Mouse (Mus musculus) retina, adult 2 months (tissue): Measurements from ENCODE around the gene Pax2.

Experiments used
- DNase-seq: peaks from one replicate; pipeline ENCODE4 v3.0.0-alpha.2; 2012; ENCODE audit warnings: low read depth, low spot score

Pax2 gene

DNA sequence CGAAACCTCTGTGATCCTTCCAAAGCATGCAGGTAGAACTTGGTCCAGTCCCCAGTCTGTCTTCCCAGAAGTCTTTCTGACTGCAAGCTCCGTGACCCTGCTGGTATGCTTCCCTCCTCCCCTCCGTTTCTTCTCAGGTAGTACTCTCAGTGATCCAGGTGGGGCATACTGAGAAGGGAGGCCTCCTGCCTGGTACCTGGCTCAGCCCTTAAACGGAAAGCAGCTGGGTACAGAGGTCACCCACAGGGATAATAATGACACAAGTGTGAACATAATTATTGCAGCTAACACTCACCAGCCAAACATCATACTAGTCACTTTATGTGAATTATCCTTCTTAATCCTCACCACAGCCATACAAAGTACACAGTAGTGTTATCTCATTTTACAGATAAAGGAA is 28.5 kb downstream of the Pax2 start:
- no peak for DNase-seq

DNA sequence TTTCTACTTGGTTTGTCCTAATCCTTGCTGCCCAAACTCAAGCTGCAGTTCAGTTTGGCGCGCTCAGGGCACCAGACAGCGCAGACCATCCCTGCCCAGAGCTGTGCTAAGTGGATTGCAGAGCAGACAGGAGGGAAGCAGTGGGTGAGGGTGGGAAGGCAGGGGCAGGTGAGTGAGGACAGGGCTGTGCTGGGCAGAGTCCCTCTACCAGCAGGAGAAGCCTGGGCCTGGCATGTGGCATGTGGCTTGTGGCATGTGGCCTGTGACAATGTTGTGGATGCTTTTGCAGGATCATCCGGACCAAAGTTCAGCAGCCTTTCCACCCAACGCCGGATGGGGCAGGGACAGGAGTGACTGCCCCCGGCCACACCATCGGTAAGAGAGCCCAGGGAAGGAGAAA is 32.6 kb downstream of the Pax2 start:
- no peak for DNase-seq

DNA sequence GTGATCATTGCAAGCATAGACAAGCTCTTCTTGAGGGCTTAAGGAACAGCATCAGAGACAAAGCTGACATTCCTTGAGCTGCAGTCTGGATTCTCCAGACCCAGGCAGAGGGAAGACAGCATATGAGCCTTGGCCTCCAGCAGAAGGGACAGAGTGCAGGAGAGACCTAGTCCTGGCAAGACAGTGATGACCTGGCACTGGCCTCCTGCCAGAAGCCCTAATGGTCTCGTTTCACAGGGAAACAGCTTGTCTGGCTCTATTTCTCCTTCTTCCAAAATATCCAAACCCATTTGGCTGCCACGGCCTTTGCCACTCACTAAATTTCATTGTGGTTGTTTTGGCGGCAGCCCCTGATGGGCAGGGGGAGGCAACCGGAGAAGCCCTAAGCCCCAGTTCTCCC is 36.1 kb downstream of the Pax2 start:
- DNase-seq: no peak

DNA sequence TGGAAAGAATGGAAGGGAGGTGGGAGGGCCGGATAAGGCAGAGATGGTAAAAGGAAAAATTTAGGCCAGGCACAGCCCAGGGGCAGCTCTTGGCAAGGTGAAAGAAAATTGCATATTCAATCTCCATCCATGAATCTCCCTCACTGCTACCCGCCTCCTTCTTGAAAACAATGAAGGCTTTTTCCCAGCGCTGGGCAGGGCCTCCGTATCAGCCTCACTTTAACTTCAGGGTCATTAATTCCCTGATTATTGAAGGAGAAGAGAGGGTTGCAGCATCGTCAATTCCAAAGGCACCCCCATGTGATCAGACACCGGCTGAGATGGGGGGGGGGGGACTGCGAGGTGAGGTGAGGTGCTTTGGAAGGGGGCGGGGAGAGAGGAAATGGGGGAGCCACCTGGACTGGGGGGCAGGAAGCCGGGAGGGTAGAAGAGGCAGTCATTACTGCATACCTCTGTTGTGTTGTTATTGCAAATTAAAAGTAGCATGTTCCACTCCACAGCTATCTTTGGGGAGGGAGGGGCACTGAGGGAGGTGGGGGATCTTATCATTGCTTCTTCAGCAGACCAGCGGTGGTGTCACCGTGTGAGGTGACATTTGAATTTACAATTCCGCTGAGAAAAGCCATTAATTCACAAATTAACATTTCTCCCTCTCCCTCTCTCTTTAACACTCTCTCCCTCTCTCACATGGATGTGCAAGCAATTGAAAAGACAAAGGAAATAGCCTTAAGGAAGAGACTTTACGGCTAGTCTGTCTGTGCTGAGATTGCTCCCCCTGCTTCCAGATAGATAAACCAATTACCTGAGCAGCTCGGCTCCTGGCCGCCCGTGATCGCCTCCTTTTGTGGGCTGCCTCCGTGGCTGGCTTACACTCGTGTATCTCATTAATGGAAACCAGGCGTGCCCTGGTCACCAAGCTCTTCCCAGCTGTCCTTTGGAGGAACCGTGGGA is 41.5 kb downstream of the Pax2 start:
- no peak for DNase-seq

DNA sequence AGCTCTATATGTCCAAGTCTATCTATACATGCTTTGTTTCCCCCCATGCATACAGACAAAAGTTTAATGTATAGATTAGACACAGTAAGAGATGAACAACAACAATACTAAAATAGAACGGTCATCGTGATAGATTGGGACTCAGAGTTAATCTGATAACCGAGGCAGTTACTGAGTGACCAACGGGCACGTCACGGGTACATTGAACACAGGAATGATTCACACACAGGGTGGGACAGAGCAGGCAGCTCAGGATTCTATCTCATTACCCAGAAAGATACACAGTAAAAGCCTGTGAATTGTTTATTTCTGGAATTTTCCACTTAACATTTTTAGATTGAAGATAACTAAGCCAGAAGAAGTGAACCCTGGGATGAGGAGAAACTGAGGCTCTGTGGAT is 42.9 kb downstream of the Pax2 start:
- no peak for DNase-seq

DNA sequence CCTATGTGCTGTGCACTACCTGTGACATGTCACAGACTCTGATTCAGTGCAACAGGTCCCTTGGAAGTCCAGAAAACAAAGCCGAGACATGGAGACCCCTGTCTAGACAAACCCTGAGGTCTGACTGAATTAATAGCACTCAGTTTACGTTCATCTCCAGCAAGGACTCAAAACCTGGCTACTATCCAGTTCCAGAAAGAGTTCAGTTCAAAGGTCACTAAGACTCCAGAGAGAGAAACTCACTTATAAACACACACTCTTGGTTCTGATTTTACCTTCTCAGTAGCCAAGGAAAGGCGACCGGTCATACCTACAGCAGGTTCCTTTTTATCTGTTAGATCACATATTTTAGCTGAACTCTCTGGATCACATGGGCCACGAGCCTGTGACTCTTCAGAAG is 43.3 kb downstream of the Pax2 start:
- DNase-seq: no peak

DNA sequence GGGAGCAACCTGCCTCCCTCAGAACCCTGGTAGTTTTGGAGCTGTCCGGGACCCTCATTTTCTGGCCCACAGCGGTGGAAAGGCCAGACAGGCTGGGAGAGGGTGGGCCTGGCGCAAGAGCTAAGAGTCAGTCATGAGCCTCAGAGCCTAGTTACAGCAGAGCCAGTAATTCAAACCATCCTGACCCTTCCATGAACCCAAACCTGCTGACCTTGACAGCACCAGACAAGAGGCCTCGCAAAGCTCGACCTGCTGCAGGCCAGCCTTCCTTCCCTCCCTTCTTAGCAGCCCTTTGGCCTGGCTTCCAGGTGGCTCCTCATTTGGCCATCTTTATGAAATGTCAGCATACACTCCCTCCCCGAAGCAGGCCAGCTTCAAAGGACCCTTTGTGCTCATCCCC is 44.5 kb downstream of the Pax2 start:
- no peak for DNase-seq

DNA sequence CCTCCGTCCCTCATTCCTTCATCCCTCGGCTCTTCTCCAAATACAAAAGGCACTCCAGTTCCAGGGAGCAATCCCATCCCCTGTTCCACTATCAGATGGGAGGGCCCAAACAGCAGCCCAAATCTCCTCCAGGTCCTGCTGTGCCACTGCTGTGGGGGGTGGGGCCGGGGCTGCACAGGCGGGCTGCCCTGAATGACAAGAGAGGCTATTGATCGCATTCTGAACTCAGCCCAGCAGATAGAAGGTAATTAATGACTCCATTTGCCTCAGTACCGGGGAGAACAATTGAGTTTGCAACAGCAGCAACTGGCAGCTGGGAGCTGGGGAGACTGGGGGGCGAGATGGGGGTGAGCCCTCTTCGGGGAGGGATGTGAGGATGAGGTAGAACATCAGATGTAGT is 52.9 kb downstream of the Pax2 start:
- no peak for DNase-seq

DNA sequence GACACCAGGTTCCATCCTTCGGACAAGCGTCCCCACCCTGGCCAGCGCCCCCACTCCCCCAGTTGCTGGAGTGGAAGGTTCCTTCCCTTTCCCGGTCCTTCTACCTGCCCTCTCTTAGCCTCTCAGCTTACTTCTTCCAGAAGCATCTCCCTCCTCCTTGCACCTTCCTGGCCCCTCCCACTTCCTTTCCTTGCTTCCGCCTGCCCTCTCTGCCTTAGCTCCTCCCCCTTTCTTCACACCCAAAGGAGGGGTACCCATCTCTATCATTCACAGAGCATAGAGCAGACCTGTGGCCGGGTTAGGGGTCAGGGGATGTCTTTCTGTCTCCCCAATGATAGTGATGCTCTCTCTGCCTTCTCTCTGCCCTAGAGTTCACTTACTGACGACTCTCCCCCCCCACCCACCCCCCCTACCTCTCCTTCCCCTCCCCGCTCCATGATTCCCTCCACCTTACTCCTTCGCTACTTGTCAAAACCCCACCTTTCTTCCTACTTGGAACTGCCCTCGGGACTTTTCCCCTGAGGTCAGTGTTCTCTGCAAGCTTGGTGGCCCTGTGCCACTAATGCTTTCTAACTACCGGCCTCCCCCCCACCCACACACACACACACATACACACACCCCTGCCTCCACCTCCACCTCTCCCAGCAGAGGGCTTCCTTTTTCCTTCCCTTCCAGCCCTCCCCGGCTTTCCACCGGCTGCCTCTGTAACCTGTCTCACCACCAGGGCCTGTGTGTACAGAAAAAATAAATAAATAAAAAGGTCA is 57.0 kb downstream of the Pax2 start:
- no peak for DNase-seq

DNA sequence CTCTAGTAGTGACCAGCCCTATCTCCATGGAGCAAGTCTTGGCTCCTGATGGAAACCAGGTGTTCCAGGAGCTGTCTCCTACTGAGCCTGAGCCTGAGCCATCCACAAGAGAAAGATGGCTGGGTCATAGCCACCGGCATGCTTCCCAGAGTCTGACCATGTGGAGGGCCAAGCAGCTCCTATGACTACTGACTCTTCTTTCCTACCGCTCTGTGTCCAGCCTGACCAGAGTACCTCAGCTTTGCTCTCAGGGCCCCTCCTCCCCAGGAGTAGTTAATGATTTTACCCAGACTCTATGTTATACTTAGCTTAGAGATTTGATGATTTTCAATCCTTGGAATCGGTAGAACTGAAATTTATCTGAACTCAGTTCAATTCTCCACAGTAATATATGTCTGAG is 59.3 kb downstream of the Pax2 start:
- DNase-seq: no peak

DNA sequence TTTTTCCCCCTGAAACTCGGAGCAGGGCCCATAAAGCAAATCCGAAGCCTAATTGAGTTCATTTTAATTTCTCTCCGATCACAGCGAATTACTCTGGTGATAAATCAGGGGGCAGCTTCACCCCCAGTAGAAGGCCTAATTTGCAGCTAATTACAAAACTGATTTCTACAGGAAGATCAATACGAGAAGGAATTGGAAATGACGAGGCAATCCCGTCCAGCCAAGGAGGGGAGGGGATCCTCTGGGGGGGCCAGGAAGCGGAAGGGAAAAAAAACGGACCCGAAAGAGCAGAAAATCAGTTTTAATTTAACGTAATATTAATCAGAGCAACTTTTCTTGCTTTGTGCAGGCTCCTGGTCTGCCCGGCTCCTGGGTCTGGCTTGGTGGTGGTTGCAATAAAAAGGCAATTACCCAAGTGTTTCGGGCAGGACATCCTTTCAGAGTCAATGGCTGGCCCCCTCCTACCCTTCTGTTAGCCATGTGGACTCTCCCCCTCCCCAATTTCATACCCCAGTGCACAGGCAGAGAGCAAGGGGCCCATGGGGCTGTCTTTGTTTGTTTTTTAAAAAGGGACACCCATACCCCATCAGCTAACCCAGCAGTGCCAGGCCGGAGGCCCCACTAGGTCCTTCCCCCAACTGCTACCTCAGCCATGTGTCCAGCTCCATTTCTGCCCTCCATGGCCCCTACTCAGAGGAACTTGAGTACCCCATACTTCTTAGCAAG is 61.7 kb downstream of the Pax2 start:
- DNase-seq: no peak

DNA sequence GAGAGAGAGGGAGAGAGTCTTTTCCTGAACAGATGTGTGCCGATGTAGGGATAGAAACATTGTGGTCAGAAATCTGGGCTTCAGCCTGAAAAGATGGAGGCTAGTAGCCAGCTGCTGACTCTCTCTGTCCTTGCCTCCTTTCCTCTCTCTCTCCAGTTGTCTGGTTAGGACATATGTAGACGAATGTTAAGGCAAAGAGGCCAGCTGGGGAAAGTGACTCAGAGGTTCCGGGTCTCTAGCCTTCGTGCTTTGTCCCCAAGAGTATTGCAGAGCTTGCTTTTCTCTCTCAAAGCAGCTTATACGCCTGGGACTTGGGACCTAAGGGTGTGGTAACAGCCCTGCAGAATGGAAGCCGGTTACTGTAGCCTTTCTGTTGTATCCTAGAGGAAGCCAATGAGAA is 62.8 kb downstream of the Pax2 start:
- no peak for DNase-seq

DNA sequence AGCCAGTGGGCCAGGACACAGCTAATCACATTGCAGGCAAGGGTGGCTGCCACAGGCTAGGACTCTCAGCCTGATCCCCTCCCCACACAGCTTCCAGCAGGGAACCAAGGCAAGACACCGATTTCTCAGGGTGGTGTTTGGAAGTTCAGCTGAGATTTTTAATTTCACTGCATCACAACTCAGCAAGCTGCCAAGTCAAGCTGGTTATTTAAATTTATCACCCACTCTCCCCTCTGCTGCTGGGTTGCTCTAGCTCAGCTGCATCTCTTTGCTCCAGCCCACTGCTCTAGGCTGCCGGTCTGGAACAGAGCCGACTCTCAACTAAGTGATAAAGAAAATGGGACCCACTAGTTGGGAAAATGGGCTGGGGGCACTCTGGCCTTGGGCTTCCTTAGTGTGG is 65.7 kb downstream of the Pax2 start:
- no peak for DNase-seq

DNA sequence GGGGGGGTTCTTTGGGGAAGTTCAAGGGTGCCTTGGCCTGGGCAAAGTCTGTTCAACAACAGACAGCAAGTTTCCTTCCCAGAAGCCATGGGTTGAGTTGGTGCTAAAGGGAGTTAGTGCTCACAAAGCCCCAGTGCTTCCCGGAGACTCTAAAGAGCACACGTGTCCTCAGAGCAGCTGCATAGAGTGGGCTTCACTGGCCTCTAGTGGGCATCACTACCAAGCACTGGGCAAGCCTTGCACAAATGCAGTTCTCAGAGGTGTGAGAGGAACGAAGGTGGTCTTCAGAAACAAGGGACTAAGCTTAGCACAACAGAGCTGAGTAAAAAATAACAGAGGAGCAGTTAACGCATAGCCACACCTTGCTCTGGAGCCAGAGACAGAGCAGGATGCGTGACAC is 66.5 kb downstream of the Pax2 start:
- no peak for DNase-seq

DNA sequence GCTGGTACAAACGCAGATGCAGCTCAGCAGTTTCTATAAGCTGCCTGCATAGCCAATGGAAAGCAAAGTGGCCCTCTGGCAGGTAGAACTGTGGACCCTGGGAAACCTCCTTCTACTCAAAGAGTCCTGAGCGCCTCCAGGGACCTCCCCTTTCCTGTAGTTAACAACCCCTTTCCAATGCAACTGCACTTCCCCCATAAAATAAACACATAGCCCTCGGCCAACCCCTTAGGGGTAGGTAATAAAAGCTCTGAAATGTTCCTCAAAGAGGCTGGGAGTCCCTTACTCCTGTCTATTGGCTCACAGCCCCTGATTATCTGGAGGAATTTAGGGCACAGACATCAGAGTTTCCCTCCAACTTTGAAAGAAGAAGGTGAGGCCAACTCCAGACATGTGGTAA is 67.8 kb downstream of the Pax2 start:
- no peak for DNase-seq

DNA sequence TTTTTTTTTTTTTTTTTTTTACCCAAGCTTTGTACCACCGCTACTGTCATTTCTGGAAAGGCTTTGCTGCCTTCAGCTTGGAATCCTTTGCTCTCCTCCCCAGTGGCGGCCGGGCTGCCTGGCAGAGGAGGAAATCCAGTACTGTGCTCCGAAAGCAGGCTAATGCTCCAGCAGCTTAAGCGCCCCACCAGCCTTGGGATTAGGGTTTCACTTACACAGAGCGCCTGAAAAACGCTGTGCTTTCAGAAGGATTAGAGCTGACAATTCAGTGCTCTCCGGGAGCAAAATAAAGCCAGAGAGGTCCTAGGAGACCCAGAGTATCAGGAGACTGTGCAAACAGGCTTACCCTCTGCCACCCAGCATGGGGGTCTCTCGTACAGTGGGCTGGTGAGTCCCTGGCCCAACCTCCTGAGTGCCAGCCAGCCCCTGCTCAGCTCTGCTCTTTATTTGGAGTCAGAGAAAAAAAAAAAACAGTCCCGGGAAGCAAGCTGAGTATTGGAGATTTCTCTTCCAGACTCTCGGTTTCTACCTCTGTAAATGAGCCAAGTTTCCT is 69.4 kb downstream of the Pax2 start:
- peak; percentile 59 for DNase-seq

DNA sequence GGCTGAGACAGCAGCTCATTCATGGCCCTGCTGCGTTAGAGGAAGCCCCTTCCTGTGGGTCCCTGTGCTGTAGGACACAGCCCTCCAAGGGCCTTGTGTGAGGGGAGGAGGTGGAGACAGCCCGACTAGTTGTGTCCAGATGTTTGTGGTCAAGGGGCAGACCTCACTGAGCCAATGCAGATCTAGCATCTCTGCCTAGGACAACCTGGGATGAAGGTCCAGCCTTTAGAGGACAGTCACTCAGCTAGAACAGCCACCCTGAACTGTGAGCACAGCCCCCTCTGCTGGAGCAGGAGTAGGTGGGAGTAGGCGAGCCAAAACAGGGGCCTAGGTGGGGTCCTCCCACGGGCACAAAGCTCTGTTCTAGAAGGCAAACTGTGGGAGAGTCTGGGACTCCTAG is 70.0 kb downstream of the Pax2 start:
- no peak for DNase-seq

DNA sequence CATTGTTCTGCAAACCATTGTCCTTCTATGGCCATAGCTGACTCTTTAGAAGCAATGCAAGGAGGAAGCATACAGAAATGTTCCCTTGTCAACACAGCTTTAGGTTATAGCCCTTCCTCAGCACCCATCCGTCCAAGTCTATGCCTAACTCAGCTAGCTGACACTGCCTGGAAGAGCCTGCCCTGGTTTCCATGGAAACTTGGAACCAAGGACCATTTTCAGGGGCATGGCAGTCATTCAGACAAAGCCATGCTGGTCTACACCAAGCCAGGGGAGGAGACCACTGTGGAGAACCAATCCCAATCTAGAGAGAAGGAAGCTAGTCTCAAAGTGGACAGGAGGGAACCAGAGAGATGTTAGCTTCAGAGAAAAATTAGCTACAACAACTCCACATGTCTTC is 77.5 kb downstream of the Pax2 start:
- DNase-seq: no peak

DNA sequence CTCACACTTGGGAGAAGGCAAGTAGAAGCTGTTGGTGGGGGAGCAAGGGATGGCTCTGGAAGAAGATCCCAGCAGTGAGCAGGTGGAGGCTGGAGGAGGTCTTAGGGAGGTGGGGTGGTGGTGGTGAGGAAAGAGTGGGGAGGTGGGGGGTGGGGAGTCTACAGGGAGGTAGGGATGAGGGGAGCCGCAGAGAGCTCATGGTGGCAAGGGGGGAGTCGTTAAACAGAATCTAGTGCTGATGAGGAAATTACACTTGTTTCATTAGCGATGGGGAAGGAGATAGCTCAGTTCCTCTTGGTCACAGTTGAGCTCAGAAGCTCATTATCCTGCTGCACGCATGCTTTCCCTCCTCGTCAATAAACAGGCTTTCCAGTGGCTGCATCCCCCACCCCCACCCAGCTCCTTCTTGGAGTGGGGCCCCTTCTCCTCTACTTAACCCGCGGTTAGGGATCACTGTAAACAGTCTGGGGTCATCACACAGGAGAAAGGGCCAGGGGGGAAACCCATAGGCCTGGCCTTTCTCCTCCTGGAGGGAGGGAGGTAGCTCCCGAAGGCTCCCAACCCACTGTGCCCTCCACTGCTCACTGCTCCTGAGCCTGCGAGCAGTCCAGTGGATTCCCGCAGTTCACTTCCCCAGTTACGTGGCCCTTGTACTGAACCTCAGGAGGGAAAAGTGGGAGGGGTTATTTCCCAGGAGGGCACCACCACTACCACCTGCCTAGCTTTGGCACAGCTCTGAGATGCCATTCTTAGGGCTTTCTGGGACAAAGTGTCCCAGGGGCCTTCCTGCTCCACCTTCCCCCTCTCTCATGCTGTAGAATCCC is 78.6 kb downstream of the Pax2 start:
- no peak for DNase-seq

DNA sequence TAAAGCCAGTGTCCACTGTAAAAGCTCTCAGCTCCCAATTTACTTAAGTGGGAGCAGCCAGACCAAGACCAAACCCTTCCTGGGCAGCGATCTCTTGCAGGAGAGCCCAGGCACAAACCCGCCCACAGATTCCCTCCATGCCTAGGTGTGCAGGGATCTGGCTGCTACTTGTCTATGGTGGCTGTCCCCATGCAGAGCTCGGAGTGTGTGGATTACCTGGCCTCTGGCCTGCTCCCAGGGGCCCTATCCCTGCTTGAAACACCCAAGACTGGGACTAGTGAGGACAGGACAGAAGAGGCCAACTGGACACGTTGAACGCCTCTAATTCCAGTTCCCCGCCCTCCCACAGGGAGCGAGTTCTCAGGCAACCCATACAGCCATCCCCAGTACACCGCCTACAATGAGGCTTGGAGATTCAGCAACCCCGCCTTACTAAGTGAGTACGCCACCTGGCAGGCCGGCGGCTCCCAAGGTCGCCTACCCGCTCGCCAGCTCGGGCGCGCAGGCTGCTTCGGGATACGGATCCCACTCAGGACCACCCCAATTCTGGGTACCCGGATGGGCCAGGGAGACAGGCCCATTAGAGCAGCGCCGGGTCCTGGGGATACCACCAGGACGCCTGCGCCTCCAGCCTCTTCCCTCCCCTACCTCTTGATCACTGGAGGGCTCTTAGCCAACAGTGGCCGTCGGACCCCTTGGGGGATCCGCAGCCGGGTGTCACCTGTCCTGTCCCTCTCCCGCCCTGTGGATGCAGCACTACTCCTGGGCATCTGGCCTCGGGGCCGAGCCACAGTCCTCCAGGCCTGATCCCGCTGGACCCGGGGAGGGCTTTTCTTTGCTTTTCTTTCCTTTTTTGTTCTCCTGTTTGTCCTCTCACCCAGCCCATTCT is 79.4 kb downstream of the Pax2 start:
- DNase-seq: no peak
